Mouse (Mus musculus): ENCODE measurements around the gene Gm20388.

Gene Gm20388

GRCm38 (mm10) chr8:122079093-122079492 is 2168.5 kb downstream of the Gm20388 start:
- DNase-seq (ENCODE audit: extremely low spot score, low read depth, low spot score), result no peak

GRCm38 (mm10) chr8:122080347-122080746 is 2169.7 kb downstream of the Gm20388 start:
- DNase-seq (ENCODE audit: extremely low spot score, low read depth, low spot score), result no peak

- no peak for DNase-seq (ENCODE audit: extremely low spot score, low read depth, low spot score)
Measured at GRCm38 (mm10) chr8:122083401-122083800, 2172.8 kb downstream of the Gm20388 start.

- no peak for DNase-seq (ENCODE audit: extremely low spot score, low read depth, low spot score)
Measured at GRCm38 (mm10) chr8:122084145-122084544, 2173.5 kb downstream of the Gm20388 start.

- no peak for DNase-seq (ENCODE audit: extremely low spot score, low read depth, low spot score)
Measured at GRCm38 (mm10) chr8:122084726-122085410, 2174.2 kb downstream of the Gm20388 start.

- no peak for DNase-seq (ENCODE audit: extremely low spot score, low read depth, low spot score)
Measured at GRCm38 (mm10) chr8:122086064-122086463, 2175.4 kb downstream of the Gm20388 start.

GRCm38 (mm10) chr8:122088631-122089030 is 2178.0 kb downstream of the Gm20388 start:
- no peak for DNase-seq (ENCODE audit: extremely low spot score, low read depth, low spot score)

GRCm38 (mm10) chr8:122089186-122089700 is 2178.6 kb downstream of the Gm20388 start:
- DNase-seq (ENCODE audit: extremely low spot score, low read depth, low spot score), result no peak

GRCm38 (mm10) chr8:122092476-122092875 is 2181.8 kb downstream of the Gm20388 start:
- DNase-seq (ENCODE audit: extremely low spot score, low read depth, low spot score), result no peak

- DNase-seq (ENCODE audit: extremely low spot score, low read depth, low spot score), result no peak
Measured at GRCm38 (mm10) chr8:122098766-122099165, 2188.1 kb downstream of the Gm20388 start.

GRCm38 (mm10) chr8:122099711-122100220 is 2189.1 kb downstream of the Gm20388 start:
- no peak for DNase-seq (ENCODE audit: extremely low spot score, low read depth, low spot score)

- no peak for DNase-seq (ENCODE audit: extremely low spot score, low read depth, low spot score)
Measured at GRCm38 (mm10) chr8:122101816-122102215, 2191.2 kb downstream of the Gm20388 start.

GRCm38 (mm10) chr8:122102286-122102685 is 2191.6 kb downstream of the Gm20388 start:
- no peak for DNase-seq (ENCODE audit: extremely low spot score, low read depth, low spot score)

- DNase-seq (ENCODE audit: extremely low spot score, low read depth, low spot score), result no peak
Measured at GRCm38 (mm10) chr8:122103241-122103640, 2192.6 kb downstream of the Gm20388 start.

GRCm38 (mm10) chr8:122104658-122105057 is 2194.0 kb downstream of the Gm20388 start:
- no peak for DNase-seq (ENCODE audit: extremely low spot score, low read depth, low spot score)

GRCm38 (mm10) chr8:122106270-122106669 is 2195.6 kb downstream of the Gm20388 start:
- no peak for DNase-seq (ENCODE audit: extremely low spot score, low read depth, low spot score)

- no peak for DNase-seq (ENCODE audit: extremely low spot score, low read depth, low spot score)
Measured at GRCm38 (mm10) chr8:122110240-122110866, 2199.7 kb downstream of the Gm20388 start.

GRCm38 (mm10) chr8:122110867-122111253 is 2200.2 kb downstream of the Gm20388 start:
- no peak for DNase-seq (ENCODE audit: extremely low spot score, low read depth, low spot score)

GRCm38 (mm10) chr8:122111745-122112144 is 2201.1 kb downstream of the Gm20388 start:
- DNase-seq (ENCODE audit: extremely low spot score, low read depth, low spot score), result no peak

GRCm38 (mm10) chr8:122112264-122112965 is 2201.8 kb downstream of the Gm20388 start:
- no peak for DNase-seq (ENCODE audit: extremely low spot score, low read depth, low spot score)

- DNase-seq (ENCODE audit: extremely low spot score, low read depth, low spot score), result no peak
Measured at GRCm38 (mm10) chr8:122114890-122115289, 2204.2 kb downstream of the Gm20388 start.
